Mouse (Mus musculus) thymus, postnatal 25 days (tissue): ENCODE results near the gene Smarca5.
A peak's percentile ranks its signal among the peaks of the same experiment; 100 is the strongest.

Experiments used
- DNase-seq: peaks from one replicate; pipeline ENCODE4 v3.0.0; 2022

Smarca5 gene

GRCm38 (mm10) chr8:80739155-80739924 is at the start of gene Smarca5:
Gene Smarca5, minus strand, starts transcription at chr8:80739497.
- peak; percentile 95 for DNase-seq

GRCm38 (mm10) chr8:80784559-80784958 is 45.3 kb upstream of the Smarca5 start:
- DNase-seq = no peak

GRCm38 (mm10) chr8:80783271-80783670 is 44.0 kb upstream of the Smarca5 start:
- DNase-seq = no peak

GRCm38 (mm10) chr8:80781338-80781737 is 42.0 kb upstream of the Smarca5 start:
- no peak for DNase-seq

GRCm38 (mm10) chr8:80780271-80780670 is 41.0 kb upstream of the Smarca5 start:
- DNase-seq = no peak

- DNase-seq = no peak
Measured at GRCm38 (mm10) chr8:80776436-80776835, 37.1 kb upstream of the Smarca5 start.

GRCm38 (mm10) chr8:80772732-80773460 is 33.6 kb upstream of the Smarca5 start:
- DNase-seq = no peak

- no peak for DNase-seq
Measured at GRCm38 (mm10) chr8:80768451-80768850, 29.2 kb upstream of the Smarca5 start.

GRCm38 (mm10) chr8:80753017-80753715 is 13.9 kb upstream of the Smarca5 start:
- peak; percentile 69 for DNase-seq

GRCm38 (mm10) chr8:80752429-80752828 is 13.1 kb upstream of the Smarca5 start:
- no peak for DNase-seq

GRCm38 (mm10) chr8:80749091-80749490 is 9.8 kb upstream of the Smarca5 start:
- DNase-seq = no peak

GRCm38 (mm10) chr8:80739932-80740331 is 635 bp upstream of the Smarca5 start:
- DNase-seq = no peak

GRCm38 (mm10) chr8:80738388-80739154 is 726 bp downstream of the Smarca5 start:
- peak; percentile 49 for DNase-seq

GRCm38 (mm10) chr8:80738046-80738387 is 1.3 kb downstream of the Smarca5 start:
- DNase-seq = no peak

- DNase-seq = no peak
Measured at GRCm38 (mm10) chr8:80732326-80732725, 7.0 kb downstream of the Smarca5 start.

GRCm38 (mm10) chr8:80714461-80714860 is 24.8 kb downstream of the Smarca5 start:
- DNase-seq = no peak

- no peak for DNase-seq
Measured at GRCm38 (mm10) chr8:80710670-80711400, 28.5 kb downstream of the Smarca5 start.

- peak; percentile 57 for DNase-seq
Measured at GRCm38 (mm10) chr8:80688141-80688540, 51.2 kb downstream of the Smarca5 start.

- DNase-seq = no peak
Measured at GRCm38 (mm10) chr8:80683756-80684335, 55.5 kb downstream of the Smarca5 start.

- DNase-seq = no peak
Measured at GRCm38 (mm10) chr8:80682594-80682993, 56.7 kb downstream of the Smarca5 start.

GRCm38 (mm10) chr8:80669277-80669901 is 69.9 kb downstream of the Smarca5 start:
- DNase-seq = no peak
